Mouse (Mus musculus) cerebellum, adult (tissue): ENCODE data around the gene Ltbp4.

Experiments used
- ATAC-seq: cut with Nextera tagmentation; 2 replicates; pipeline ENCODE4 v1.9.2; 2017; ENCODE audit warnings: mild to moderate bottlenecking, moderate library complexity, mixed read lengths; ENCODE audit not compliant: insufficient number of reproducible peaks, low FRiP score, low TSS enrichment

Ltbp4 gene

DNA sequence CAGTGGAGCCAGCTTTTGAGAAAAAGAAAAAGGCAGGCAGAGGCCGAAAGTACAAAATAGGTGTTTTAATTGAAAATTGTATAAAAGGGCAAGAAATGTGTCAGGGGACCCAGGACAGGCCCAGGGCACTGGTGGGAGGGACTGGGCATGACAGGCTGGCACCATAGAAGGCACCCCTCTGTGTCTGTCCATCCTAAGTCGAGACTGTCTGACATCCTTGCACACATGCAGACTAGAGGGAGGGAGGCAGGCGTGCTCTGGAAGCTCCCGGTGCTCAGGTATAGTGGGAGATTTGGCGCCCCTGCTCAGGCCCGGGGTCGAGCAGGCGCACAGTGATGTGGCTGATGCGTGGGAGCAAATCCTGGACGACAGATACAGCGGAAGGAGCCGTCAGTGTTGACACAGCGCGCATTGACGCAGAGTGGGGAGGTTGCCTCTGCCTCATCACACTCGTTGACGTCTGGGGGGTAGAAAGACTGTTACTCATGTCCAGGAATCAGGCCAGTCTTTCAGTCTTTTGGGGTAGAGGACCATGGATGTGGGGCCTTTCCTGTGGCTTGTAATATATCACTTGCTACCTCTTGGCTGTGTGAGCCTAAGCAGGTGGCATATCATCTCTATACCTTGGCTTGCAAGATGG, 32.3 kb downstream of the Ltbp4 start:
- no peak for ATAC-seq

DNA sequence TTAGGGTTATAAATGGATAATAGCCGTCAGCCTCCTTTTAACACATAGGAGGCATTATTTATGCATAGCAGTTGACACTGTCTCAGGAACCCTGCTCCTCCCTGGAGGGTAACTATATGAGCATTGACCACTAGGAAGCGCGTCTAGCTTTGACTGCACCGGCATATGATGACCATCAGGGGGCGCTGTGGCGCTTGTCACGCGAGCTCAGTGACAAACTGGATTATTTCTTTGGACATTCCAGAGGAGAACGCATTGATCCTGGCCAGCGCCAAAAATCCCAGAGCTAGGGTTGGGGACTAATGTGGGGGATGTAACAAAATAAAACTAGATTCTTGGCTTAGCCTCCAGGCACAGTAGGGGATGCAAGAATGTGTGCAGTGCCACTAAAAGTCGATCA, 35.3 kb downstream of the Ltbp4 start:
- no peak for ATAC-seq

DNA sequence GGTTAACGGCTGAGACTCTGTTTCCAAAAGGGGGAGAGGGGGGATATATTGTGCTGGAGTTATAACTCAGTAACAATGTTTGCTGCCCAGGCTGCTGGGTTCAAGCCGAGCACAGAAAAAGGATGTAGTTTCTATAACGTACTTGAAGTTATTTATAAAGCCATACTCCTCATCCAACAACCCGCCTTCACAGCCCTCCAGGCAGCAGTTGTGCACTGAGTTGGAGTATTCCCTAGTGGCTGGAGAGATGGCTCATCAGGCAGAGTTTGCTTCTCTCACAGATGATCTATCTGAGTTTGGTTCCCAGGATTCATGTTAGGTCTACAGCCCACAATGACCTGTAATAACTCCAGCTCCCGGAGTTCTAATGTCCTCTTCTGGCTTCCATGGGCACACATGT, 36.7 kb downstream of the Ltbp4 start:
- ATAC-seq = no peak

DNA sequence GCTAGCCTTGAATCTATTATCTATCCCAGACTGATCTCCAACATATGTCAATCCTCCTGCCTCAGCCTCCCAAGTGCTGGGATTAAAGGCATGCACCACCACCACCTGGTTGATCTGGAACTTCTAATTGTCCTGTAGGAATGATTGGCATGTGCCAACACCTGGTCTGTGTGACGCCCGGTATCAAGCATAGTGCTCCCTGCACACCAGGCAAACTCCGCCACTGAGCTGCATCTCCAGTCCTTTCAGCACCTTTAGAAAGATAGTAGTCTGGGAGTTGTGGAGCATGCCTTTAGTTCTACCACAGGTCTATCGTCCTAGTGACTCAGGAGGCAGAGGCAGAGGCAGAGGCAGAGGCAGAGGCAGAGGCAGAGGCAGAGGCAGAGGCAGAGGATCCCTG, 37.1 kb downstream of the Ltbp4 start:
- ATAC-seq = no peak

DNA sequence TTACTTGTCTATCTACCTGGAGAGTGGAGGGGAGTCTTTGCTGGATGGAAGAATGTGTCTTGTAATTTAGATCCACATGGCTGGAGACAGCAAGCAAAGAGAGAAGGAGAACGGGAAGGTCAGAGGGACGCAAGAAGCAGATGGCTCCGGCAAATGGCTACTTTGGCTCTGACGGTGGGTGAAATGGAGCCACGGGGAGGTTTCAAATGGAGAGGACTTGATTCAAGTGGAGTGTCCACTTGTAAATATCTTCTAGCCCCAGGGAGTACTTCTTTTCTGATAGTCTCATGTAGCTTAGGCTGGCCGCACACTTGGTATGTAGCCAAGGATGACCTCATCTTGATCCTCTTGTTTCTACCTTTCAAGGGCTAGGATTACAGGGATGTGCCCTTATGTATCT, 38.7 kb downstream of the Ltbp4 start:
- ATAC-seq = no peak

DNA sequence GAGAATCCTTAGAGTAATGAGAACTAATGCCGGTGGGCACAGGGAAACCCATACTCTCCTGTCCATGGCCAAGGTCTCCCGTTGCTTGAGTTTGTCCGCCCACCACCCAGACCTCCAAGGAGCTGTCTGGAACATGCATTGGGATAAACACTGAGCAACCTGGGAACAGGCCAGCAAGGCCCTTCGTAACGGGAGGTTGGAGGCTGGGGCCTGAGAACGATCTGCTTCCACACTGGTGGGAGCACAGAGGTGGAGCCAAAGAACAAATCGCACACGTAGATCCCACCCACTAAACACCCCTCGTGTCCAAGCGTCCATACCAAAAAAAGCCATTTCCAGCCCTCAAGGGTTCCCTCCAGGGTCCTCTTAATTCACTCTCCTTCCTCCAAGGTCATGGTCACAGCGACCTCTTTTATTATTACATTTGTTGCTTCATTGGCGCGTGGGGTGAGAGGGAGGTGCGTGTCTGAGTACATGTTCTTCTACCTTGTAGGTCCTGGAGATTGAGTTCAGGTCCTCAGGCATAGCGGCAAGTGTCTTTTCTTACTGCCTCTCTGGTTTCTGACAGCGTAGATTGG, 39.4 kb downstream of the Ltbp4 start:
- ATAC-seq = no peak

DNA sequence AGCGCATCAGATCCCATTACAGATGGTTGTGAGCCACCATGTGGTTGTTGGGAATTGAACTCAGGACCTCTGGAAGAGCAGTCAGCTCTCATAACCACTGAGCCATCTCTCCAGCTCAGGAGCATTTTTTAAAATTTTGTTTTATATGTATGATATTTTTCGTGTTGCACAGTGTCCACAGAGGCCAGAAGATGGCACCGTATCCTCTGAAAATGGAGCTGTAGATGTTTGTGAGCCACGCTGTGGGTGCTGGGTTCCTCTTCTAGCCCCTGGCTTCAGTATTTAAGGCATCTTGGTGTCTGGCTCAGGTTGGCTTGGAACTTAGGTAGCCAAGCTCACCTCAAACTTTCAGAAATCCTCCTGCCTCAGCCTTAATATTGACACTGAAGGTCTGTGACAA, 41.0 kb downstream of the Ltbp4 start:
- no peak for ATAC-seq

DNA sequence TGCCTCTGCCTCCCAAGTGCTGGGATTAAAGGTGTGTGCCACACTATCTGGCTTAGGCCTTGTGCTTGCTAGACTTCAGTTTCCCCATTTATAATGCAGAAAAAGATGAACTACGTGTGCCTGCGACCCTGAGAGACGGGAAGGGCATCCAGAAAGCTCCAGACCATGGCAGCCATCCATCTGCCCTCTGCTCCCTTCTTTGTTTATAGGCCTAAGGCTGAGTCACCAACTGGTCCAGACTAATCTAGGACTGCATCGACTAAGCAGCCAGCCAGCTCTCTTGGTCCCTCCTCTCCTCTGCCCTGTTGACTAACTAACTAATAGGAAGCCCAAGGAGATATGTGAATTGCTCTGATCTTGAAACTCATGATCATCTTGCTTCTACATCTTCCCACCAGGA, 41.5 kb downstream of the Ltbp4 start:
- ATAC-seq = no peak

DNA sequence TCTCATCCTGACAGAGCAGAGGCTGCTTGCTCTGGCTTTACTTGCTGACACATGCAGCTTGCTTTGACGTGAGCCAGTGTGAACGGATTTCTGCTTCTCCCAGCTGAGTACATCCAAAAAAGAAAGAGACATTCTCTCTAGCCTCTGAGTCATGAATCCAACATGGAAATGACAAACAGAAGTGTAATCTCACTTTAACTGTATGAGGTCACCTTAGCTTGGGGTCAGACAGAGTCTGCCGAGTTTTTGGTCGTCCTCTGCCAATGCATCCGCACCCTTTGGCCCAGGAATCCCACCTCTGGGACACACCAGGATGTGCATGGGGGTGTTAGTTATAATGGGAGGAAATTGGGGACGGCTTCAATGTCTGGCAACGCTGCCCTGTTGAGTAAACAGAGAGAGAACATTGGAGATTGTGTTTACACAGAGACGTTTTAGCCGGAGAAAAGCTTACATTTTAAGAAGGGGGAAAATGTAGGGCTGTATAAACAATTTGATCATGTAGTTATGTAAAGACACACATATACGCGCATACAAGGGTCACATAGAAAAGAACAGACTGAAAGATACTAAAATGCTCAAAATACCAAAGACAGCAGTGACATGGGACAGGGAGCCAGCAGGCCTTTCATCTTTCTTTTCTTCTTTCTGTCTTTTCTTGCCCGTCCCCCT, 45.6 kb downstream of the Ltbp4 start:
- no peak for ATAC-seq

DNA sequence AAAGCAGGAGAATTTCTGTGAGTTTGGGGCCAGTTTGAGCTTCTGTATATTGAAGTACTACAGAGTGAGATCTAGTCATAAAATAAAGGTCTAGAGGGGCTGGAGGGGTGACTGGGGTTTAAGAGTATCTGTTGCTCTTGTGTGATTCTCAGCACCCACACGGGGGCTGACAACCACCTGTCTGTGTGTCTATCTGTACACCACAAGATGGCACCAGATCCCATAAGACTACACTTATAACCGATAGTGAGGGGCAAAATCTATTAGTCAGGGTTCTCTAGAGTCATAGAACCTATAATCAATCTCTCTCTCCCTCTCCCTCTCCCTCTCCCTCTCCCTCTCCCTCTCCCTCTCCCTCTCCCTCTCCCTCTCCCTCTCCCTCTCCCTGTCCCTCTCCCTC, 46.9 kb downstream of the Ltbp4 start:
- no peak for ATAC-seq

DNA sequence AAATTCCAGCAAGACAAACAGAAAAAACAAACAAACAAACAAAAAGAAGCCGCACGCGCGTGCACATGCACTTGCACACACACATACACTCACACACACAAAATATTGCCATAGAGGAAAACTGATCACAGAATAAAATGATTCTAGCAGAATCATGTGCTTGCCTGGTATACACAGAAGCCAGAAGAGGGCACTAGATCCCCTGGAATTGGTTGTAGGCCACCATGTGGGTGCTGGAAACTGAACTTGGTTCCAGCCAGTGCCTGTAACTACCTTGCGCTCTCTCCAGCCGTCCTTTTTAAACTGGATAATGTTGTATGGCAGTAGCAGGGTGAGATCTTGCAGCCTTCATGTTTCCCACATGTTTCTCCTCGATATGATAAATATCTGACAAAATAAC, 48.8 kb downstream of the Ltbp4 start:
- ATAC-seq = no peak

DNA sequence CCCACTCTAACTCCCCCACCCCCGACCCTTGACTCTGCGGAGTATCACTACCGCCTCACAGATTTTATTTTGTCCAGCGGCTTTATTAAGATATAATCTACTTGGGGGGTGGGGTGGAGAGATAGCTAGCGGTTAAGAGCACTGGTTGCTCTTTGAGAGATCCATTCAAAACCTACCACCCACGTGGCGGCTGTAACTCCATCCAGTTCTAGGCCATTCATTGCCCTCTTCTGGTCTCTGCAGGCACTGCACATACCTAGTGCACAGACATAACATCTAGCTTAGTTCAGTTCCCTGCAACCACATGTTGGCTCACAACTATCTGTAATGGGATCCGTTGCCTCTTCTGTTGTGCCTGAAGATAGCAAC, 51.8 kb downstream of the Ltbp4 start:
- 0 out of 2 replicates have a peak, but pooled peaks have one; percentile 40 for ATAC-seq

DNA sequence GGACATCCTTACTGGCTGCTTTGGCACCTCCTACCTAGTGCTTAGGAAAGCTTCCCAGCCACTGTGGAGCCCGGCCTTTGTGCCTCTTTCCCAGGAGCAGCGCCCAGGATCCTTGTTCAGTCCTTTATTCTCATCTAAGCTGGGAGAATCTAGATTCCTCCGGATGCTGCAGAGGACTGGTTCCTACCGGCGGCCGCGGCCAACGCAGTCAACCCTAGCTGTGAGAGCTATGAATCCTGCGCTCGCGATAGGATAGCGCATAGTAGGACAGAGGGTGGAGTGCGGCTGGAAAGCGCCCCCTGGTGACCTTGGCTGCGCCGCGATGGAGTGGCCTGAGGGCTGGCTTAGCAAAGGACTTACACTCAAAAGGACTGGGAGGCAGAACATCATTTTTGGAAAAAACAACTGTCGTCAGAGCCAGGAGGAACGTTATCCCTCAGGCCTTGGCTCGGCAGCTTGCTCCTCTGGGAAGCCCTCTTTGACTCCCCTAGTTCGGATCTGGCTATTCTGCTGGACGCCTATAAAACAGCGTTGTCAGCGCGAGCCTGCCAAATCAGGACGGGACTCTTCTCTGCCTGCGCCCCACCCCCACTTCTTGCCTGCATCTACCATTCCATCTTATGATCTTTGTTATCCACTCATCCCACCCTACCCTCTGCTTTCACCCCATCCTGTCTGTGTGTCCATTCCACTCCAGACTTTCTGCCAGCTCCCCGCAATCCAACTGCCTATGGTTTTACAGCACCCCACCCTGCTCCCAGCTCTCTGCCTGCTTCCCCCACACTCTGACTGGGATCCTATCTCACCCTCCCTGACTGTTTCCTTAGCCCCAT, 52.4 kb downstream of the Ltbp4 start:
- ATAC-seq = no peak

DNA sequence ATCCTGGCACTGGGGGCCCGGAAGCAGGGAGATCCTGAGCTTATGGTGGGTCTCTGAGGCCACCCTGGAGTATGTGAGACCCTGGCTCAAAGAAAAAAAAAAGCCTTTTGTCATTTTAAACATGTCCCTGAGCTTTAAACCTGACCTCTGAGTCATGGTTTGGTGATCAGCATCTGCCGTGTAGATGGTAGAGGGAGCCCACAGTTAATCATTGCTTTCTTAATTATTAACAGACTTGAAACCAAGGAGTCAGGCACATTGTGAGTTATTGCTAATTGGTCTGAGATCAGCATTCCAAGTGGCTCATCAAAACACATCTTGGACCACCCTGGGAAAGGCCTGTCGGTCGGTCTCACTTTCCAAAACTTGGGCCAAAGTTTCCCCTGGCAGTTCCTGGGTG, 55.3 kb downstream of the Ltbp4 start:
- ATAC-seq = no peak

DNA sequence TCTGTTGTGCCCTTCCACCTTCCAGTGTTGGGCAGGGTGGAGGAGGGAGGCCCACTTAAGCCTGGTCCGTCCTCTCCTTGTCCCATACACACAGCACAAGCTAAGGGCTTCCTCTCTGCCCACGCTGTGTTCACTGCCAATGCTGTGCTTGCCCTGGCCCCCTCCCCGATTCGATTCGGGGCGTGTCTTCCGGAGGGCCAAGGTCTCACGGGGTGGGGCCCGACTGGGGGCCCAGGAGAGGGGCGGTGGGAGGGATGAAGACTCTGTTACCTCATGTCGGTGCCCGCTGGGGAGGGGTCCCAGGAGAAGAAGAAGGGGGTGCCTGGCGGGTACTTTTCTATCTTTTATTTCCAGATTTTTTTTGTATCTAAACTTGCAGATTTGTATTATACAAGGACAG, 55.8 kb downstream of the Ltbp4 start:
- ATAC-seq = no peak

DNA sequence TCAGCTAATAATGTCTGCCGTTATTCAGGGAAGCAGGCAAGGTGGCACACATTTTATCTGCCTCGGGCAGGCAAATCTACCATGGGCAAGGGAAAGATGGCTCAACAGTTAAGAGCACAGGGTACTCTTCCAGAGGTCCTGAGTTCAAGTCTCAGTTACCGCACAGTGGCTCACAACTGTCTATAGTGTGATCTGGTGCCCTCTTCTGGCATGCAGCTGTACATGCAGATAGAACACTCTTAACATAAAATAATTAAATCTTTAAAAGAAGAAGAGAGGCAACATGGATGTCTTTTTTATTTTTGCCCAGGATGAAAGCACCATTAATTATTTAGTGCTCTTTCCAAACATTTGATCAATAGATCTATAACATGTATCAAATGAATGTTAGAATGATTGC, 60.3 kb downstream of the Ltbp4 start:
- no peak for ATAC-seq

DNA sequence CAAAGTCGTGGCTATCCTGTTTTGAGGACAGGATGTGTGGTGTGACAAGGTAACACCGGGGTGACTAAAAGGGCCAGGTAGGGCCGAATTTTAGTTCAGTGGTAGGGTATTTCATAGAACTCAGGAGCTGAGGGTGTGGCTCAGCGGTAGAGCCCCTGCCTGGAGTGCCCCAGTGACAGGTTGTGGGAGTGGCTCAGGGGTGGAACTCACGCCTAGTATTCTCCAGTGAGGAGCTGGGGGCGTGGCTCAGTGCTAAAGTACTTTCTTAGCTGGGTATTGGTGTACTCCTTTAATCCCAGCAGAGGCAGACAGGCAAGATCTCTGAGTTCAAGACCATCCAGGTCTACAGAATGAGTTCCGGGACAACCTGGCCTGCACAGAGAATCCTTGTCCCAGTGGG, 61.5 kb downstream of the Ltbp4 start:
- no peak for ATAC-seq

DNA sequence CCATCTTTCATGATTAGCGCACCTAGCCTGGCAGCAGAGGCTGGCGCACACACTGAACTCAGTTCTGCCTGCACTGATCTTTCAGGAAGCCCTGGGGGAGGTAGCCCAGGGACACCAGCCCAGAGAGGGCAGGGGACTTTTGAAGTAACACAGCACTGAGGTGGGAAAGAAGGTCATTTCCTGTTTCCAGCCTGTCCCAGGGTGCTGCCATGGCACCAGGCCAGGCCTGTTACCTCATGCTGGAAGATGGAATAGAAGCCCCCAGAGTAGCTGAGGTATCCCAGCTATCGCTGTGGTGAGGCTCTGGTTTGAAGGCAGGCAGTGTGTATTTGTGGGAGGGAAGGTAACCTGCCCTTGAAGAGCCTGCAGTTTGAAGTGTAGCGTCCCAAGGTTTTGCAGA, 62.6 kb downstream of the Ltbp4 start:
- no peak for ATAC-seq

DNA sequence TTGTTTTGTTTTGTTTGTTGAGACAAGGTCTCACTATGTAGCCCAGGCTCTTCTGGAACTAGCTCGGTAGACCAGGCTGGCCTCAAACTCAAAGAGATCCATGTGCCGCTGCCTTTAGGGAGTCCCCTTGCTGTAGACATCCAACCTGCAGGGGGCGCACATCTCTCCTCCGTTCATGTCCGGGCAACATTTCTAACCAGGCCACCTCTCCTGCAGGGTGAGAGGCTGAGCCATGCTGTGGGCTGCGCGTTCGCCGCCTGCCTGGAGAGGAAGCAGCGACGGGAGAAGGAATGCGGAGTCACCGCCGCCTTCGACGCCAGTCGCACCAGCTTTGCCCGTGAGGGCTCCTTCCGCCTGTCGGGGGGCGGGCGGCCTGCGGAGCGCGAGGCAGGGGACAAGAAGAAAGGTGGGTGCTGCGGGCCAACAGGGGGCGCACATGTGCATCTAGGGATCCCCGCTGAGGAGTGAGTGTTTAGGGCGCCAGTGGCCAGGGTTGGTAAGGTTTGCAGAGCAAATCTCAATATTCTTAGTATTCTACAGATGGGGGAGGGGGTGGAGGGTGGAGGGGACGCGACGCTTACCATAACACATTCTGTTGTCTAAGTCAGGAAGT, 63.6 kb downstream of the Ltbp4 start:
- no peak for ATAC-seq

DNA sequence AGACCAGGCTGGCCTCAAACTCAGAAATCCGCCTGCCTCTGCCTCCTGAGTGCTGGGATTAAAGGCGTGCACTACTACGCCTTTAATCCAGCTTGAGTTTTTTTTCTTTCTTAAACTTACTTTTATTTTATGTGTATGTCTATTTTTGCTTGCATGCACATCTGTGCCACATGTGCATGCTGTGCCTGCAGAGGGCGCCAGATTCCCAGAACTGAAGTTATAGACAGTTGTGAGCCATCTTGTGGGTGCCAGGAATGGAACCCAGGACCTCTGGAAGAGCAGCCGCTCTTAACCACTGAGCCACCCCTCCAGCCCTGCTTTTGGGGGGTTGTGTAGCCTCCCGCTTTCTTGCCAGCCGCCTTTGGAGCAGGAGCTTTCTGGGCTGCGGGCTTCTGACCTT, 66.1 kb downstream of the Ltbp4 start:
- ATAC-seq = no peak
